Comparison of ENCODE assay signal across 17 mouse cellular contexts in genomic region chr1:62992648-62993047, GRCm38 (mm10).
DNase-seq lines count a peak whose midpoint lies in the region; ATAC-seq lines count a peak whose summit lies in the region.
"Had no signal": no experiment of that assay in that cellular context is flagged by ENCODE, and none has a peak within 500 bp of the region (broad histone marks: within the 10 kb centered on the region; RNA-seq: fewer than 3 reads in every experiment).

No protein-coding gene starts in this region.

- intact Hi-C loops in heart, postnatal 36 days (cut with DNase I): no loop called here
- intact Hi-C loops in heart, postnatal 10 days (cut with DNase I): no loop called here

- H3K4me3 ChIP-seq in heart, embryonic 10.5 days: no peak overlapping the region
- no peak overlapping the region for H3K4me3 ChIP-seq in heart, embryonic 14.5 days (ENCODE audit: control insufficient read depth in 1 of 2, insufficient read depth in 1 of 2, low read depth in 1 of 2, low read length in 2 of 2)
- no peak overlapping the region for H3K4me3 ChIP-seq in heart, embryonic 15.5 days
- H3K4me3 ChIP-seq: embryonic facial prominence, embryonic 13.5 days; forebrain, embryonic 12.5 days; hindbrain, embryonic 13.5 days; intestine, embryonic 15.5 days had no signal

- no peak overlapping the region for H3K9ac ChIP-seq in heart, embryonic 14.5 days (ENCODE audit: low read length)
- no peak overlapping the region for H3K9ac ChIP-seq in heart, embryonic 15.5 days
- H3K9ac ChIP-seq: embryonic facial prominence, embryonic 13.5 days; forebrain, embryonic 12.5 days; hindbrain, embryonic 13.5 days; intestine, embryonic 15.5 days had no signal

- peak; percentile 73 for ATAC-seq in heart, embryonic 14.5 days (ENCODE audit: insufficient number of reproducible peaks, insufficient read depth, low FRiP score, low read depth)
- peak; percentile 72 for ATAC-seq in heart, embryonic 15.5 days (replicated peaks; ENCODE audit: insufficient number of reproducible peaks, insufficient read depth, low FRiP score, low read depth)
- ATAC-seq: forebrain, embryonic 16.5 days; hindbrain, postnatal 0 days had no signal

- peak overlapping the region; percentile 88 for H3K27ac ChIP-seq in heart, embryonic 10.5 days
- peak overlapping the region; percentile 71 to 76 for H3K27ac ChIP-seq in heart, embryonic 14.5 days (replicated peaks in 1 of 2; ENCODE audit: control insufficient read depth in 1 of 2, insufficient read depth in 1 of 2, low read depth in 2 of 2, low read length in 2 of 2)
- H3K27ac ChIP-seq in heart, embryonic 15.5 days: peak overlapping the region; percentile 87
- H3K27ac ChIP-seq: embryonic facial prominence, embryonic 13.5 days; forebrain, embryonic 12.5 days; hindbrain, embryonic 13.5 days; hindbrain, postnatal 0 days; intestine, embryonic 15.5 days had no signal

- H3K36me3 ChIP-seq in heart, embryonic 10.5 days: no peaks in the 10 kb centered on the region
- H3K36me3 ChIP-seq in heart, embryonic 14.5 days (ENCODE audit: control insufficient read depth, insufficient read depth, low read length): no peaks in the 10 kb centered on the region
- no peaks in the 10 kb centered on the region for H3K36me3 ChIP-seq in heart, embryonic 15.5 days
- H3K36me3 ChIP-seq: embryonic facial prominence, embryonic 13.5 days; forebrain, embryonic 12.5 days; hindbrain, embryonic 13.5 days; intestine, embryonic 15.5 days had no signal

- peak; percentile 90 for DNase-seq in heart, embryonic 10.5 days (ENCODE audit: low spot score)
- no peak for DNase-seq in heart, postnatal 36 days
- DNase-seq in heart, adult 8-10 months (ENCODE audit: low spot score): no peak
- DNase-seq in heart, postnatal 10 days: peak; percentile 24 to 33
- DNase-seq in urinary bladder, adult 18-20 months (ENCODE audit: low spot score in 2 of 2): no peak
- no peak for DNase-seq in adrenal gland, postnatal 36 days
- DNase-seq: adrenal gland, postnatal 10 days; gastrocnemius, postnatal 10 days; kidney, adult 8-10 months had no signal

- peaks cover 18% of the 10 kb centered on the region for H3K4me1 ChIP-seq in heart, embryonic 10.5 days
- peaks cover 14% of the 10 kb centered on the region in 2 experiments for H3K4me1 ChIP-seq in heart, embryonic 14.5 days (ENCODE audit: control insufficient read depth in 2 of 2, insufficient read depth in 2 of 2, low read length in 2 of 2)
- H3K4me1 ChIP-seq in heart, embryonic 15.5 days (replicated peaks): peaks cover 16% of the 10 kb centered on the region
- H3K4me1 ChIP-seq: embryonic facial prominence, embryonic 13.5 days; forebrain, embryonic 12.5 days; hindbrain, embryonic 13.5 days; intestine, embryonic 15.5 days had no signal

- 0 out of 2 replicates have a peak overlapping the region, but pooled peaks have one; percentile 1 for H3K4me2 ChIP-seq in heart, embryonic 14.5 days (ENCODE audit: low read length)
- H3K4me2 ChIP-seq in heart, embryonic 15.5 days: peak overlapping the region; percentile 31
- H3K4me2 ChIP-seq: embryonic facial prominence, embryonic 13.5 days; forebrain, embryonic 12.5 days; hindbrain, embryonic 13.5 days; intestine, embryonic 15.5 days had no signal

- no peaks in the 10 kb centered on the region for H3K9me3 ChIP-seq in heart, embryonic 10.5 days
- H3K9me3 ChIP-seq in heart, embryonic 14.5 days (ENCODE audit: control insufficient read depth, low read length): peaks cover 5% of the 10 kb centered on the region; the same call in 1 of the 2 replicates
- H3K9me3 ChIP-seq in heart, embryonic 15.5 days (replicated peaks): no peaks in the 10 kb centered on the region
- H3K9me3 ChIP-seq: embryonic facial prominence, embryonic 13.5 days; forebrain, embryonic 12.5 days; intestine, embryonic 15.5 days had no signal

- 11% methylated on average over 5 of the region's 5 CpGs for WGBS in heart, embryonic 10.5 days
- 3% methylated on average over 5 of the region's 5 CpGs for WGBS in heart, embryonic 14.5 days
- 12% methylated on average over 5 of the region's 5 CpGs for WGBS in heart, embryonic 15.5 days

- H3K27me3 ChIP-seq in heart, embryonic 10.5 days (ENCODE audit: insufficient read depth, poor library complexity, severe bottlenecking): no peaks in the 10 kb centered on the region
- no peaks in the 10 kb centered on the region for H3K27me3 ChIP-seq in heart, embryonic 14.5 days (ENCODE audit: control insufficient read depth, insufficient read depth, low read length)
- H3K27me3 ChIP-seq in heart, embryonic 15.5 days: no peaks in the 10 kb centered on the region
- H3K27me3 ChIP-seq: embryonic facial prominence, embryonic 13.5 days; forebrain, embryonic 12.5 days; hindbrain, embryonic 13.5 days; intestine, embryonic 15.5 days had no signal

Comparison
In these comparisons a context has a peak if more than half of its experiments do, and no peak if none do; other contexts are left out.
1. DNase-seq: peak in heart, embryonic 10.5 days (single experiment) and heart, postnatal 10 days (2 of 2); none in heart, postnatal 36 days (0 of 2), heart, adult 8-10 months (single experiment), urinary bladder, adult 18-20 months (0 of 2) and adrenal gland, postnatal 36 days (0 of 2).
2. Peak in every context shown above with its lines, with median percentiles within 50 percentile points of each other: H3K27ac ChIP-seq.